In the genomic region with DNA sequence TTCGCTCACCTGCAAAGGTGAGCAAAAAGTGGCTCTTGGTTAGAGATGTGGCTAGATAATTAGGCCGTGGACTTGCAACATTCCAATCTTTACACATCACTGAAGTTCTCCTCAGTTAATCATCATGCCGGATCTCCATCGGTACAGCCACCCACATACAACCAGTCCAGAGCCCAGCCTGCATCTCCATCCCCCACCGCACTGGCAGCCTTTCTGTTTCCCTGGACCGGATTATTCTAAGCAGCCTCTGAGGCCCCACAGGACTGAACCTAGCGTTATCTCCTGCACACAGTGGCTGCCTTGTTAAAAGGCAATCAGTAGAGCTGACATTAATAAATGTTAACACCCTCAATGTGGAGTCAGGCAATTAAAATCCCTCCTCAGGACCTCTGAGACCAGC, we compare ENCODE assay signal across 14 mouse cellular contexts.
DNase-seq lines count a peak whose midpoint lies in the region; ATAC-seq lines count a peak whose summit lies in the region.
"Had no signal": no experiment of that assay in that cellular context is flagged by ENCODE, and none has a peak within 500 bp of the region (broad histone marks: within the 10 kb centered on the region; RNA-seq: fewer than 3 reads in every experiment).

No protein-coding gene starts in this region.

- H3K4me3 ChIP-seq in midbrain, embryonic 10.5 days, result no peak overlapping the region
- H3K4me3 ChIP-seq: heart, embryonic 15.5 days; stomach, embryonic 15.5 days had no signal

- H3K27ac ChIP-seq in midbrain, embryonic 10.5 days (replicated peaks), result peak overlapping the region; percentile 63; the same call in 1 of the 2 replicates
- H3K27ac ChIP-seq: heart, embryonic 15.5 days; stomach, embryonic 15.5 days had no signal

- peaks cover 3% of the 10 kb centered on the region; the same call in 1 of the 2 replicates for H3K9me3 ChIP-seq in midbrain, embryonic 10.5 days (replicated peaks)
- H3K9me3 ChIP-seq: heart, embryonic 15.5 days; stomach, embryonic 15.5 days had no signal

- peaks cover 14% of the 10 kb centered on the region; the same call in 1 of the 2 replicates for H3K4me1 ChIP-seq in midbrain, embryonic 10.5 days
- H3K4me1 ChIP-seq: heart, embryonic 15.5 days; stomach, embryonic 15.5 days had no signal

- H3K36me3 ChIP-seq in midbrain, embryonic 10.5 days, result no peaks in the 10 kb centered on the region
- H3K36me3 ChIP-seq: heart, embryonic 15.5 days; stomach, embryonic 15.5 days had no signal

- no peak for ATAC-seq in activated CD4-positive, CD25-positive, alpha-beta regulatory T cell, adult 4 months
- ATAC-seq: intestine, postnatal 0 days had no signal

- DNase-seq in heart, adult 11 months, result peak; percentile 73
- no peak for DNase-seq in heart, adult 8-10 months (ENCODE audit: low spot score)
- peak; percentile 54 for DNase-seq in right cerebral cortex, adult 18-20 months
- no peak for DNase-seq in right cerebral cortex, postnatal 4 days
- no peak for DNase-seq in midbrain, embryonic 10.5 days (ENCODE audit: low spot score)
- peak; percentile 76 for DNase-seq in retina, postnatal 1 day
- DNase-seq in thymus, postnatal 0 days (ENCODE audit: low spot score), result no peak
- DNase-seq: gastrocnemius, postnatal 25 days; kidney, postnatal 14 days; thymus, postnatal 4 days had no signal

- WGBS in midbrain, embryonic 10.5 days, result 64% methylated on average over 7 of the region's 7 CpGs

- H3K27me3 ChIP-seq in midbrain, embryonic 10.5 days (ENCODE audit: low read depth, poor library complexity, severe bottlenecking), result no peaks in the 10 kb centered on the region
- H3K27me3 ChIP-seq: heart, embryonic 15.5 days; stomach, embryonic 15.5 days had no signal

Comparison
In these comparisons a context has a peak if more than half of its experiments do, and no peak if none do; other contexts are left out.
1. DNase-seq: peak in heart, adult 11 months (single experiment), right cerebral cortex, adult 18-20 months (single experiment) and retina, postnatal 1 day (single experiment); none in heart, adult 8-10 months (single experiment), right cerebral cortex, postnatal 4 days (single experiment), midbrain, embryonic 10.5 days (single experiment) and thymus, postnatal 0 days (single experiment).